Mouse (Mus musculus): ENCODE measurements around the gene Fam229a.

GRCm38 (mm10) chr4:129460827-129461182 is 30.2 kb upstream of the Fam229a start:
- TF ChIP-seq CTCF (IDR thresholded peaks at IDR 0.05; ENCODE audit: extremely low read depth, insufficient read depth, insufficient read length, insufficient replicate concordance) (no peak), POLR2A (IDR thresholded peaks at IDR 0.05; ENCODE audit: low read depth, low read length) (no peak)
